Mouse (Mus musculus) E14TG2a.4 (cell line): ENCODE results near the gene D430042O09Rik.

Source experiments
- CTCF ChIP-seq: conservative IDR thresholded peaks from 2 replicates; pipeline ENCODE4 v1.5.1; 2014; ENCODE audit warnings: low read length
- NANOG ChIP-seq: IDR thresholded peaks from 2 replicates; pipeline ENCODE4 v1.6.1; 2014; ENCODE audit warnings: borderline replicate concordance, low read length, mixed read lengths
- POU5F1 ChIP-seq: IDR thresholded peaks from 2 replicates; pipeline ENCODE4 v1.6.1; 2014; ENCODE audit warnings: low read length, borderline replicate concordance

GRCm38 (mm10) chr7:125694056-125694455, 13.6 kb upstream of the D430042O09Rik start:
- TF ChIP-seq CTCF (no peak), POU5F1 (no peak), NANOG (no peak)
